ENCODE assay signal across 8 mouse cellular contexts in the genomic region with DNA sequence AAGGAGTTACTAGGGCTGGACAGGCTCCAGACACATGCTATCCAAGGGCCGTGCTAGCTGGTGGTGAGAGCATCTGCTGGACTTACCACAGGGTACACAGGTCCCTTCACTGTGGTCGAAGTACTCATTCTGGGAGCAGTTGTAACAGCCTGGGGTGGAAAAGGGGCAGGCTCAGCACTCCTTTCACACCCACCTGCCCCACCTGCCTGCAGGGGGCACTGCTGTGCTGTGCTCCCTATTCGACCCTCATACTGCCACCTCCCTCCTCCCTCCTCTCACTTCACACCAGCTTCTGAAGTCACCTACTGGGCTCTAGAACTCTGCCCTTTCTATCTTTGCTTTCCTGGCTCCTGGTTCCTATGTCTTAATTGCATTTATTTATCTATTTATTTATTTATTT. TPM values are rescaled to one million over a fixed set of nuclear protein-coding genes. Genes with fewer than 3 reads are reported as not detected.
DNase-seq lines count a peak whose midpoint lies in the region; ATAC-seq and TF ChIP-seq lines count a peak whose summit lies in the region.

No protein-coding gene starts in this region.

- H3K9me3 ChIP-seq in hindbrain, embryonic 11.5 days (ENCODE audit: control insufficient read depth, low read length): no peaks in the 10 kb centered on the region
- no peaks in the 10 kb centered on the region for H3K9me3 ChIP-seq in hindbrain, embryonic 12.5 days (replicated peaks)

- TF ChIP-seq POLR2A in bone marrow macrophage, adult 2 months (IDR thresholded peaks at IDR 0.05; ENCODE audit: borderline replicate concordance, low read depth, low read length): no peak

- DNase-seq in hindbrain, embryonic 11.5 days (ENCODE audit: low spot score): peak; percentile 33
- peak; percentile 27 for DNase-seq in CD4-positive helper T cell, adult 2 months (ENCODE audit: low read depth, low spot score)
- peak; percentile 39 for DNase-seq in lung, postnatal 10 days
- no peak for DNase-seq in layer of hippocampus, adult 8-10 months (ENCODE audit: low spot score in 2 of 2)
- DNase-seq in yolk sac, embryonic 10.5 days (ENCODE audit: low spot score): no peak
- no peak for DNase-seq in kidney, adult 11 months

- H3K4me2 ChIP-seq in hindbrain, embryonic 11.5 days (replicated peaks; ENCODE audit: low read depth, low read length): no peak overlapping the region
- no peak overlapping the region for H3K4me2 ChIP-seq in hindbrain, embryonic 12.5 days (replicated peaks)

- no peaks in the 10 kb centered on the region for H3K4me1 ChIP-seq in hindbrain, embryonic 11.5 days (replicated peaks; ENCODE audit: control insufficient read depth, insufficient read depth, low read length)
- H3K4me1 ChIP-seq in hindbrain, embryonic 12.5 days: no peaks in the 10 kb centered on the region
- H3K4me1 ChIP-seq in bone marrow macrophage, adult 2 months (ENCODE audit: control insufficient read depth, insufficient read depth, low read length): no peaks in the 10 kb centered on the region

- H3K4me3 ChIP-seq in hindbrain, embryonic 11.5 days (ENCODE audit: low read depth, low read length): no peak overlapping the region
- H3K4me3 ChIP-seq in hindbrain, embryonic 12.5 days: no peak overlapping the region
- H3K4me3 ChIP-seq in bone marrow macrophage, adult 2 months (ENCODE audit: insufficient read depth, low read length): no peak overlapping the region

- WGBS in hindbrain, embryonic 11.5 days: 57% methylated on average over 3 of the region's 3 CpGs
- 59% methylated on average over 3 of the region's 3 CpGs for WGBS in hindbrain, embryonic 12.5 days

- H3K27ac ChIP-seq in hindbrain, embryonic 11.5 days (ENCODE audit: low read depth, low read length): no peak overlapping the region
- no peak overlapping the region for H3K27ac ChIP-seq in hindbrain, embryonic 12.5 days
- H3K27ac ChIP-seq in bone marrow macrophage, adult 2 months (ENCODE audit: insufficient read depth, low read depth, low read length): no peak overlapping the region

- no peak for ATAC-seq in hindbrain, embryonic 11.5 days (ENCODE audit: low FRiP score)
- no peak for ATAC-seq in hindbrain, embryonic 12.5 days (ENCODE audit: low FRiP score)

- no peaks in the 10 kb centered on the region for H3K27me3 ChIP-seq in hindbrain, embryonic 11.5 days (ENCODE audit: control insufficient read depth, insufficient read depth, low read length)
- H3K27me3 ChIP-seq in hindbrain, embryonic 12.5 days: no peaks in the 10 kb centered on the region

- no peaks in the 10 kb centered on the region for H3K36me3 ChIP-seq in hindbrain, embryonic 11.5 days (ENCODE audit: control insufficient read depth, insufficient read depth, low read length)
- no peaks in the 10 kb centered on the region for H3K36me3 ChIP-seq in hindbrain, embryonic 12.5 days

- no peak overlapping the region for H3K9ac ChIP-seq in hindbrain, embryonic 11.5 days (ENCODE audit: low read depth, low read length)
- no peak overlapping the region for H3K9ac ChIP-seq in hindbrain, embryonic 12.5 days

- peak; percentile 26; the same call in 1 of the 2 replicates for TF ChIP-seq CTCF in bone marrow macrophage, adult 2 months (IDR thresholded peaks at IDR 0.05; ENCODE audit: low read depth, low read length)

RNA-seq across cellular contexts. Expression of a gene that starts 12.0 kb away (rescaled TPM):
- polyA plus RNA-seq in hindbrain, embryonic 11.5 days (2014; fragmentation: Nextera tagmentation; extraction: Ambion mirVana): 0.17 TPM in 2 replicates
- 0.17 and 0.30 TPM in 2 replicates for polyA plus RNA-seq in hindbrain, embryonic 12.5 days (2016; fragmentation: Nextera tagmentation; extraction: Ambion mirVana)
- not detected in 2 replicates for polyA plus RNA-seq in bone marrow macrophage, adult 2 months (2012; ENCODE audit: insufficient read depth, insufficient read length, missing spikeins)
- not detected for total RNA-seq in layer of hippocampus, adult 8-10 months (2022)

RNA-seq across cellular contexts. Expression of a gene that starts 47.0 kb away (rescaled TPM):
- polyA plus RNA-seq in hindbrain, embryonic 11.5 days (2014; fragmentation: Nextera tagmentation; extraction: Ambion mirVana): 0.07 and 0.32 TPM in 2 replicates
- 0.19 and 0.79 TPM in 2 replicates for polyA plus RNA-seq in hindbrain, embryonic 12.5 days (2016; fragmentation: Nextera tagmentation; extraction: Ambion mirVana)
- 1.7 and 3.4 TPM in 2 replicates for polyA plus RNA-seq in bone marrow macrophage, adult 2 months (2012; ENCODE audit: insufficient read depth, insufficient read length, missing spikeins)
- 1 to 10 TPM in 3 of 4 experiments, not detected in 1; 1.1 to 1.7 (median 1.2) TPM for total RNA-seq in layer of hippocampus, adult 8-10 months (2022)

Comparison
In these comparisons a context has a peak if more than half of its experiments do, and no peak if none do; other contexts are left out.
1. DNase-seq: peak in hindbrain, embryonic 11.5 days (single experiment), CD4-positive helper T cell, adult 2 months (single experiment) and lung, postnatal 10 days (single experiment); none in layer of hippocampus, adult 8-10 months (0 of 2), yolk sac, embryonic 10.5 days (single experiment) and kidney, adult 11 months (single experiment).